Mouse (Mus musculus) MN1 (cell line): ENCODE data around the gene Psma7.
A peak's percentile ranks its signal among the peaks of the same experiment; 100 is the strongest.

Experiments used
- DNase-seq: peaks from one replicate; pipeline ENCODE4 v3.0.0-alpha.2; 2016; ENCODE audit warnings: low spot score

Psma7 gene

DNA sequence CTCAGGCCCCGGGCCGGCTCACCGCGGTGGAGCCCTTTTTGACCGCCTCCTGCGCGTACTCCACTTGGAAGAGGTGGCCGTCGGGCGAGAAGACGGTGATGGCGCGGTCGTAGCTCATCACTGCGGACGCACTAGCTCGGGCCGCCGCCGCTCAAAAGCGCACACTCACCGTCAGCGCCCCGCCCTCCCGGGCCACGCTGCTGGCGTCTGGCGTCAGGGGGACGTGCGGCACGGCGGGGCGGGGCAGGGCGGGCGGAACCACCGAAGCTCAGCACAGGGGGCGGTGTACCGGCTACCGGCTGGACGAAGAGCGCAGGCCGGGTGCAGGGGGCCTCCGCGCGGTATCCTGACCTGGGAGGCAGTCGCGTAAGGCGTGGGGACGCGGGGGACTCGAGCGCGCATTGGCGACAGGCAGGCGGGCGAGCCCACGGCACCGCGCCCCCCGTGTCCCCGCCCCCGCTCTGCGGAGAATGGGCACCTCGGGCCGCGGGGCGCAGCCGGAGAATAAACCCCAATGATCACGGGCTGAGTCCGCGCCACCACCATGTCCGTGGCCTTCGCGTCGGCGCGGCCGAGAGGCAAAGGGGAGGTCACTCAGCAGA lies at the start of gene Psma7, which contains the start of gene Ss18l1:
Gene Psma7, minus strand, starts transcription at position 178 of the 602 bp plus-strand sequence.
Gene Ss18l1, plus strand, starts transcription at position 254 of the 602 bp plus-strand sequence.
- peak; percentile 95 for DNase-seq

DNA sequence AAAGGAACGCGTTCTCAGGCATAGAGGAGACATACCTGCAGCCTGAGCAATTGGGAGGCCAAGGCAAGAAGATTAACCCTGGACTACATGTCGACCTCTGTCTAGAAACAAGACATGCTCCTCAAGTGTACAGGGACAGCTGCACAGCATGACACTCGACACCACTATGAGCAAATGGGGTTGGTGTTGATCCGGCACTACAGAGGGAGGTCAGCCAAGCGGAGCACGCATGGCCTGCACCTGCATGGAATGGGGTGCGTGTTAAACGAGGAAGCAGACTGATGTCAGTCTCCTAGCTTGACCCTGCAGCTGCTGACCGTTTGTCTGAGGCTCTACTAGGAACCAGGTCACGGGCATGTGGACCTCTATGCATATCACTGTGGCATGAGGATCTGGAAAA lies 48.1 kb upstream of the Psma7 start:
- no peak for DNase-seq

DNA sequence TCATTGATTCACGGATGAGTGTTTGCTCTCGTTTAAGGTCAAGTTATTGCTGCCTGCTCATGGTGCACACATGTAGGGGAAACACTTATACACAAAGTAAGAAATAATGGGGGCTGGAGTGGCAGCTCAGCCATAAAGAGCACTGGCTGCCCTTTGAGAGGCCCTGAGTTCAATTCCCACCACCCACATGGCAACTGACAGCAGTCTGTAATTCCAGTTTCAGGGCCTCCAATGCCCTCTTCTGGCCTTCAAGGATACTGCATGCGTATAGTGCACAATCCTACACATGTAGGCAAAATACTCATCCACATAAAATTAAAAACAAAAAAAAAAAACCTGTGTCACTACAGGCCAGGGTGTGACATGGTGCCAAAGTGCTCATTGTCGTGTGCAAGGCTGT lies 45.2 kb upstream of the Psma7 start:
- DNase-seq, result no peak

GRCm38 (mm10) chr2:180086637-180087027 lies 44.4 kb upstream of the Psma7 start:
- DNase-seq, result no peak

GRCm38 (mm10) chr2:180085926-180086636 lies 43.8 kb upstream of the Psma7 start:
- DNase-seq, result peak; percentile 45

GRCm38 (mm10) chr2:180084565-180084964 lies 42.3 kb upstream of the Psma7 start:
- no peak for DNase-seq

DNA sequence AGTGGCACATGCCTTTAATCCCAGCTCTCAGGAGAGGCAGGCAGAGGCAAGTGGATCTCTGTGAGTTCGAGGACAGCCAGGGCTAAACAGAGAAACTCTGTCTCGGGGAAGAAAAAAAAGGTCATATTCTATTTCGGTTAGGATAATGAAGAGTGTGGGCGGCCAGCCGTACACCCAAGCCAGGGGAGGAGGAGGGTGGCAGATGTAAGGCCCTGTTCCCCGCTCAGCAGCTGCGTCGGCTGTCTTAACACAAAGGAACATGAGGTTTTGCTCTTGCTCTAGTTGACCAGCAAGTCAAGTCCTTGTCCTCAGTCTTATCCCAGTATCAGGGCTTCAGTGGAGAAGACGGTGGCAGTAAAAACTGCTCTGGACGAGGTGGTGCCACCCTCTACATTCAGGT lies 40.8 kb upstream of the Psma7 start:
- DNase-seq, result no peak

DNA sequence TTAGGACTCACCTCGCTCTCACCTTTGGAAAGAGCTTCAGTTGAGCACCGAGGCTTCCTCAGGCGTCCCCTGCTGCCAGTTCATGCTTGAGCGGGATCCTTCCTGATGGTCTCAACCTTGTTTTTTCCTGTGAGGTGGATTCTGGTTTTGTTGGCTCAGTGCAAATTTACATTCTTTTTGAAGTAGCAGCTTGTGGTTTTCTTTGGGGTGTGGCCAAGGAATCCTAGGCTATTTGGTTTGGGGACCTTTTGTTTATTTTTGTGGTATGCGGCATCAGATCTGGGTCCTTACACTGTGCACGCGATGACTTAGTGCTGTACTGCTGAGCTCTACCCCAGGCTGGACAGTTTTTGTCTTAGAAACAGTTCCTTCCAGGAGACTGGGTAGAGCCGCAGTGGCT lies 38.4 kb upstream of the Psma7 start:
- DNase-seq, result no peak

- no peak for DNase-seq
Measured at GRCm38 (mm10) chr2:180077622-180078021, 35.4 kb upstream of the Psma7 start.

- DNase-seq, result no peak
Measured at GRCm38 (mm10) chr2:180072886-180073285, 30.7 kb upstream of the Psma7 start.

DNA sequence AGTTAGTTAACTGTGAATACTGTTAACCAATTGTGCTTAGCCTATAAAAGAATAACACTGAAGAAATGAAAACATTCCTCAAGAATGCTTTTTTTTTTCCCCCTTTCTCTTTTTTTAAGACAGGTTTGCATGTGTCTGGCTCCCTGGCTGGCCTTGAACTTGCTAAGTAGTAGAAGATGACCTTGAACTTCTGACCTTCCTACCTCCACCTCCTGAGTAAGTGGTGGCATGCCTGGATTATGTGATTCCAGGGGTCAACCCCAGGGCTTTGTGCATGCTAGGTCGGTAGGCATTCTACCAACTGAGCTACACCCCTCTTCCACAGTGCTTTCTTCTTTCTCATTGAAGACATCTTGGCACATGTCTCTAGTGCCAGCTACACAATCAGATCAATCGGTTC lies 29.4 kb upstream of the Psma7 start:
- no peak for DNase-seq

DNA sequence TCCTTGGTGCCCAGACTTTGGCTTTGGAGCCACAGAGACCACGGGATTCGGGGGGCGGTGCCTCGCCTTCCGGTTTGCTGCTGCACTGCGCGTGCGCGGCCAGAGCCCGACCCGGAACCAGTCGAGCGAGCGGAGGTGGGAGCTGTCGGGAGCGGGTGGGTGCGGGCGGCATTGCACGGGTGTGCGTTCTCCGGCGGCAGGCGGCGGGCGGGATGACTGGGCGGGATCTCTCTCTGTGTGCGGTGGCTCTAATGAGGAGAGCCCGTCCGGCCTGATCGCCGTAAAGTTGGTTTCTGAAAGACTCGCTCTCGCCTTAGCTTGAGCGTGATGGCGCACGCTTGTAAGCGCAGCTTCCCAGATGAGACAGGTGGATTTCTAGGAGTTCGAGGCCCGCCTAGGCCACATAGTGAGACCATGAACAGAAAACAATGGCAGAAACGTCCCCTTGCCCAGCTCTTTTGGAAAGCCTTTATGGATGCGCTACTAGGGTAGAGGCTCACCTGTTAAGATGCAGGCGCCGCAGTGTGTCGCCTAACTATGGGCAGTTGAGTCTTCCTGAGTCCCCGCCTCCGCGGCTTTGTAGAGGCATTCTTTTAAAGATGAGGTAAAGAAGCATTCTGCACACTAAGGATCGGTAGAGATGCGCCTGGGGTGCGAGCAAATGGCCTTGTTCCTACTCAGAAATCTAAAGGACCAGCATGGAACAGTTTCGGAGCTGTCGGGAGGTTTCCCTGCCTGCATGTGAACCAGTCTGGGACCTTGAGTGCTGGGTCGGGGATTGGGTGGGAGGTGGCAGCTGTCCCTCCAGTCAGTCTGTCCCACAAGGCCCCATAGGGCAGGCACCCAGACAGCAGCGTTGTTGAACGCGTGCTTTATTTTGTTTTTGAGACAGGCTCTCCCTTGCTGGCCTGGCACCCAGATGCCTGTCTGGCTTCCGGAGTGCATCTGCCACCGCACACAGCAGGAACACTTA lies 28.5 kb upstream of the Psma7 start, which contains the start of gene Mtg2:
Gene Mtg2, plus strand, starts transcription at position 108 of the 973 bp plus-strand sequence.
- peak; percentile 96 for DNase-seq

GRCm38 (mm10) chr2:180069770-180070480 lies 27.7 kb upstream of the Psma7 start:
- DNase-seq, result no peak

DNA sequence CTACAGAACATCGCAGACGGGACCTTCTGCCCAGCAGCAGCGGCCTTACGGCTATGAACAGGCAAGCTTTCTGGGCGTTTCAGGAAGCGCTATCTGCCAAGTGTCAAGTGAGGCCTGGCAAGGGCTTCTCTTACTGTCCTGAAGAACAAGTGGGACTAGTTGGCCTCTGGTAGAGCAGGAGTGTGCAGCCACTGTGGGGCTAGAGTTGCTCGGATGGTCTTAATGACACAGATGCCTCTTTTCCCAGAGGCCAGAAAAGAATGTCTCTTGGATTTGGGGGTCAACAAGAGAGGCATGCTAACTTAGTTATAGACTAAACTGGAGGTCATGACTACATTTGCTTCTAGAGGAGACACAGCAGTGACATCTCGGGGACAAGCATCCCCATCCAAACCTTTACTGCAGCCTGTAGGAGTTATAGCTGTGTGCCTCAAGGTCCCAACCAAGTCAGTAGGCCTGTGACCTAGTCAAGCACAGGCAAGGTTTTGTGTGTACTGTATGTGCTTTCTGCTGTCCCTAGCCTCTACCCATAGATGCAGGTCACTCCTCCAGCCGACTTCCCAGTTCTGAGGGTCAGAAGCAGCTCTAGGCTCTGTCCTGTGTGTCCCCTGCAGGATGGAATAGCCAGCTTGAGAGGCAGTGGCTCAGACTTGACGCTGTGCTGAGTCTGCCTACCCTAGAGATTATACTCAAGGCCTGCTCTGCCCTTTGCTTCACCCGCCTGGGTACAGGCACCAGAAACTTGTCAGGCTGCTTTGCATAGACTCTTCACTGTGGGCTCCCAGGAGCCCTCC lies 21.3 kb upstream of the Psma7 start:
- DNase-seq, result no peak

DNA sequence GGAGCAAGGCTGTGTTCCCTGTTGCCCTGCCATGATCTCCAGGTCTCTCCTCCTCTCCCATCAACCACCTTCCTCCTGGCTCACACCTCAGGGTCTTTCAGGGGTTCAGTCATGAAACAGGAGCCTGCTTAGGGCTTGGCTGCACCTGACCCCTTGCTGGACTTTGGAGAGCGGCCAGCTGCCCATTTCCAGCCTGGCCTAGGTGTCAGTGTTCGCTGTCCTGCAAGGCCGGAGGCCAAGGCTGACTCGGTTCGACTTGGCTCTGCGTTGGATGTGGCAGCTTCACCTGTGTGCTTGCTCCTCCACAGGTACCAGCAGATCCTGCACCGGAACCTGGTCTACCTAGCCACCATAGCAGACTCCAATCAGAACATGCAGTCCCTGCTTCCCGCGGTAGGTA lies 10.8 kb upstream of the Psma7 start:
- no peak for DNase-seq

DNA sequence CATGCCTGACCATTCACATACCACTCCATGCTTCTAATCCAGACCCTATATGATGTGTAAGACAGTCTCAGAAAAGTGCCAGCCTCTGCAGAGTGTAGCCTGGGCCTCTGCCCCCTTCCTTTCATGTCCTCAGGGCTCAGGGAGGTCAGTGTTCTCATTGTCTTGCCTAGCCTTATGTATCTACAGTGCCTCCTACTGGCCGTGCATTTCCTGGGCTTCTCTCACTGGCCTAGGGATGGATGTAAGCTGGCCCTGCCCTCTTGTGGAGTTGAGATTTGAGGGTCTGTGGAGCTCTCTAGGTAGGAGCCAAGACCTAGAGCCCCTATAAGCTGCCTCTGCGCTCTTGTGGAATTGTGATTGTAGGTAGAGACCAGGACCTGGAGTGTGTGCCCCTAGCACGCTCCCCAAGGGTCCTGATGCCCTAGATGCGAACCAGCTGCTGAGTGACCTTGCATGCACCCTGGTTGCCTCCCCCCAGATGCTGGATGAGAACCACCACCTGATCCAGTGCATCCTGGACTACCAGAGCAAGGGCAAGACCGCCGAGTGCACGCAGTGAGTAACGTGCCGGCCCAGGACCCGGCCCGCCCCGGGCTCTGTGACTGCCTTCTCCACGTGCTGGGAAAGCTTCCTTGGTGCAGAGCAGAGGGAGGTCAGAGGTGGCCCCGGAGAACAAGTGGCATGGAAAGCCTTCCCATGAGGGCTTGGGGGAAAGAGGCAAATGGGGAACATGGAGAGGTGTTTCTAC lies 9.9 kb upstream of the Psma7 start:
- peak; percentile 58 for DNase-seq

DNA sequence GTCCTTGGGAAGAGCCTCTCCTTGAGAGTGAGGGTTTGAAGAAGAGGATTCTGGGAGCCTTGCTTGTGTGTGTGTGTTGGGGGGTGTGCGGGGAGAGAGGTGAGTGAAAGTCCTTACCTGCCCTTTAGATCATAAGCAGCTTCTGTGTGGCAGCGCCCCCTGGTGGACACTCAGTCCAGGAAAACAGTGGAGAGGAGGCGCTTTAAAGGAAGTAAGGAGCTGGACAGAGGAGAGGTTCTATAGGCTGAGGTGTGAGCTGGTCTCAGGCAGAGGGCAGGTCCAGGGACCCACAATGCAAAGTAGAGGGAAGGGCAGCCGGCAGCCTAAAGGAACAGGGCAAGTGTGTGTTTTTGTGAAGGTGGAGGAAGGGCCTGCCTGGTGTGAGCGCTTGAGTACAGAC lies 8.8 kb upstream of the Psma7 start:
- DNase-seq, result peak; percentile 81

- no peak for DNase-seq
Measured at GRCm38 (mm10) chr2:180047980-180048635, 5.9 kb upstream of the Psma7 start.

GRCm38 (mm10) chr2:180047580-180047979 lies 5.3 kb upstream of the Psma7 start:
- no peak for DNase-seq

DNA sequence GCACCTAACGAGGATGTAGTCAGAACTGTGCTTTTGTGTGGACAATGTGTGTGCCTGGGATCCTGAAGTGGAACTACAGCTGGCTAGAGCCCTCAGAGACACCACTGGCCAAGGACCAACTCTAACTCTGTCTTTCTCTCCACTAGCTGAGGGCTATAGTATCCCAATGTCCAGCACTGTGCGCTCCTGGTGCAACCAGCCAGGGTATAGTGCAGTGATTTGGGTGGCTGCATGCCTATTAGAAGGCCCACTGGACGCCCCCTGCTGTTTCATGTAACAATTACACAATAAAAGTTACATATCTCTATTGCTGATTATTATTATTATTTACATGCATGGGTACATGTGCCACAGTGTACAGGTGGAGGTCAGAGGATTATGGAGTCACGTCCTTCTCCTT lies 3.0 kb upstream of the Psma7 start:
- peak; percentile 75 for DNase-seq
